Mouse (Mus musculus) small intestine, adult 2 months (tissue): ENCODE data around the gene Tpi1.

Experiments
- CTCF ChIP-seq: fragments of 200-500 bp; IDR thresholded peaks from 2 replicates; pipeline ENCODE4 v1.5.1; 2012; ENCODE audit warnings: low read depth, mild to moderate bottlenecking, control low read depth, inconsistent platforms, low read length, moderate library complexity, mixed read lengths; ENCODE audit not compliant: insufficient replicate concordance, insufficient read length; ENCODE audit errors: extremely low read depth
- POLR2A ChIP-seq: fragments of 200-500 bp; IDR thresholded peaks from 2 replicates; pipeline ENCODE4 v1.6.1; 2012; ENCODE audit warnings: low read depth, mild to moderate bottlenecking, control low read depth, inconsistent platforms, low read length, moderate library complexity

GRCm38 (mm10) chr6:124786756-124787420 is 27.2 kb downstream of the Tpi1 start:
- no peak for TF ChIP-seq CTCF
- no peak for TF ChIP-seq POLR2A
